Mouse (Mus musculus) erythroblast, embryonic 14.5 days (primary cell): ENCODE measurements around the gene Asgr1.

Source experiments
- GATA1 ChIP-seq: IDR thresholded peaks from 2 replicates; pipeline ENCODE4 v1.6.1; 2012; ENCODE audit warnings: low read length, inconsistent platforms, mixed read lengths
- TAL1 ChIP-seq: IDR thresholded peaks from 3 replicates; pipeline ENCODE4 v1.6.1; 2012; ENCODE audit warnings: low read length, inconsistent platforms, mixed read lengths

GRCm38 (mm10) chr11:70039631-70040030 is 14.3 kb upstream of the Asgr1 start:
- no peak for TF ChIP-seq TAL1
- TF ChIP-seq GATA1: no peak
